Mouse (Mus musculus) macrophage (primary cell): ENCODE data around the gene Atp6v0c. TPM values are rescaled to one million over a fixed set of nuclear protein-coding genes. Genes with fewer than 3 reads are reported as not detected.

Experiments used
- H3K27ac ChIP-seq: fragments of 350-480 bp; formaldehyde crosslinking; 2 replicates; pipeline ENCODE4 v1.9.0; 2021
- H3K36me3 ChIP-seq: fragments of 350-480 bp; formaldehyde crosslinking; 2 replicates; pipeline ENCODE4 v1.9.0; 2021; ENCODE audit errors: inconsistent target
- H3K4me3 ChIP-seq: fragments of 350-480 bp; formaldehyde crosslinking; 2 replicates; pipeline ENCODE4 v1.9.0; 2021; ENCODE audit errors: inconsistent target
- H3K79me2 ChIP-seq: fragments of 350-480 bp; formaldehyde crosslinking; 2 replicates; pipeline ENCODE4 v1.9.0; 2021; ENCODE audit errors: inconsistent target
- WGBS: methylation state at CpG from one replicate; pipeline ENCODE4 v1.1.7; 2026; ENCODE audit warnings: inconsistent platforms; ENCODE audit not compliant: missing documents; 5-methylcytosine and 5-hydroxymethylcytosine counted together
- polyA plus RNA-seq: library from polyadenylated mRNA; stranded (reverse); fragments of 250-400 nt; gene quantifications from 3 replicates; pipeline ENCODE4 v1.2.4, GENCODE M21; 2018; ENCODE audit warnings: inconsistent platforms
- total RNA-seq, 78 experiments: library from RNA; depleted of rRNA; stranded (reverse); fragments of 250-400 nt; gene quantifications; 1 replicate in 9 of 78; 2 replicates in 24 of 78; 3 replicates in 43 of 78; 4 replicates in 2 of 78; pipeline ENCODE4 v1.2.4; 2018; ENCODE audit warnings: inconsistent platforms in 56 of 78

Gene Atp6v0c
- total RNA-seq (2018; cell fraction: chromatin; rRNA removed), result 100 to 1,000 TPM; 138 to 505 (median 301) TPM
- 1,000 to 10,000 TPM; 1,805 to 2,723 (median 2,167) TPM for total RNA-seq (2018; cell fraction: cytosol; rRNA removed)
- 1,000 to 10,000 TPM in 4 of 26 experiments, 100 to 1,000 TPM in 22; 281 to 1,066 (median 916) TPM for total RNA-seq (2018; cell fraction: nucleus; rRNA removed)
- polyA plus RNA-seq, result 1,634 to 2,526 TPM (median 2,187 TPM) in 3 replicates

GRCm38 (mm10) chr17:24169317-24170065, at the start of gene Atp6v0c:
Gene Atp6v0c, minus strand, starts transcription at chr17:24169702.
- Histone ChIP-seq H3K4me3 (peak within 1 kb of the TSS; percentile 94), H3K36me3 (peaks cover 12% of the 10 kb centered on the region; the same call in 1 of the 2 replicates), H3K27ac (peak within 1 kb of the TSS; percentile 97), H3K79me2 (peaks cover 56% of the 10 kb centered on the region)
- WGBS, result under 1% methylated on average over 53 of the region's 58 CpGs

GRCm38 (mm10) chr17:24216836-24217235, 47.3 kb upstream of the Atp6v0c start:
- Histone ChIP-seq H3K79me2 (peaks cover 9% of the 10 kb centered on the region; the same call in 1 of the 2 replicates), H3K36me3 (peaks cover 15% of the 10 kb centered on the region), H3K27ac (no peak overlapping the region), H3K4me3 (no peak overlapping the region)
- 77% methylated on average over 3 of the region's 4 CpGs for WGBS

- Histone ChIP-seq H3K27ac (no peak overlapping the region), H3K36me3 (peaks cover 15% of the 10 kb centered on the region), H3K79me2 (no peaks in the 10 kb centered on the region), H3K4me3 (no peak overlapping the region)
- WGBS, result 90% methylated on average over 5 of the region's 6 CpGs
Measured at GRCm38 (mm10) chr17:24213186-24213585, 43.7 kb upstream of the Atp6v0c start.

GRCm38 (mm10) chr17:24212441-24213018, 43.0 kb upstream of the Atp6v0c start:
- H3K36me3 ChIP-seq, result peaks cover 15% of the 10 kb centered on the region
- no peak overlapping the region for H3K4me3 ChIP-seq
- no peaks in the 10 kb centered on the region for H3K79me2 ChIP-seq
- no peak overlapping the region for H3K27ac ChIP-seq
- 49% methylated on average over 5 of the region's 5 CpGs for WGBS

- H3K27ac ChIP-seq, result no peak overlapping the region
- WGBS, result 15% methylated on average over 37 of the region's 37 CpGs
- H3K36me3 ChIP-seq, result peaks cover 15% of the 10 kb centered on the region
- H3K4me3 ChIP-seq, result no peak overlapping the region
- H3K79me2 ChIP-seq, result no peaks in the 10 kb centered on the region
Measured at GRCm38 (mm10) chr17:24211631-24212440, 42.3 kb upstream of the Atp6v0c start.

- H3K27ac ChIP-seq, result no peak overlapping the region
- no peaks in the 10 kb centered on the region for H3K79me2 ChIP-seq
- no peak overlapping the region for H3K4me3 ChIP-seq
- 85% methylated on average over 3 of the region's 3 CpGs for WGBS
- peaks cover 6% of the 10 kb centered on the region for H3K36me3 ChIP-seq
Measured at GRCm38 (mm10) chr17:24210591-24210990, 41.1 kb upstream of the Atp6v0c start.

GRCm38 (mm10) chr17:24209916-24210240, 40.4 kb upstream of the Atp6v0c start:
- 100% methylated on average over 3 of the region's 3 CpGs for WGBS
- H3K27ac ChIP-seq, result no peak overlapping the region
- H3K79me2 ChIP-seq, result peaks cover 3% of the 10 kb centered on the region
- H3K4me3 ChIP-seq, result no peak overlapping the region
- no peaks in the 10 kb centered on the region for H3K36me3 ChIP-seq

- Histone ChIP-seq H3K27ac (no peak within 1 kb of the TSS), H3K4me3 (no peak within 1 kb of the TSS), H3K79me2 (peaks cover 9% of the 10 kb centered on the region), H3K36me3 (no peaks in the 10 kb centered on the region)
- WGBS, result 23% methylated on average over 37 of the region's 43 CpGs
Measured at GRCm38 (mm10) chr17:24209043-24209915, 39.8 kb upstream of the Atp6v0c start, which contains the start of gene Ntn3. Gene Ntn3, minus strand, starts transcription at chr17:24209531.

GRCm38 (mm10) chr17:24208641-24209042, 39.1 kb upstream of the Atp6v0c start:
- WGBS, result 34% methylated on average over 29 of the region's 29 CpGs
- Histone ChIP-seq H3K4me3 (no peak overlapping the region), H3K79me2 (peaks cover 15% of the 10 kb centered on the region), H3K36me3 (no peaks in the 10 kb centered on the region), H3K27ac (no peak overlapping the region)

GRCm38 (mm10) chr17:24207768-24208640, 38.5 kb upstream of the Atp6v0c start:
- WGBS, result 95% methylated on average over 30 of the region's 34 CpGs
- no peaks in the 10 kb centered on the region for H3K36me3 ChIP-seq
- no peak overlapping the region for H3K4me3 ChIP-seq
- peaks cover 22% of the 10 kb centered on the region for H3K79me2 ChIP-seq
- no peak overlapping the region for H3K27ac ChIP-seq

- Histone ChIP-seq H3K79me2 (peaks cover 35% of the 10 kb centered on the region), H3K4me3 (peak overlapping the region; percentile 25; the same call in 1 of the 2 replicates), H3K27ac (no peak overlapping the region), H3K36me3 (no peaks in the 10 kb centered on the region)
- WGBS, result 12% methylated on average over 49 of the region's 62 CpGs
Measured at GRCm38 (mm10) chr17:24206451-24207351, 37.2 kb upstream of the Atp6v0c start.

GRCm38 (mm10) chr17:24205908-24206361, 36.4 kb upstream of the Atp6v0c start:
- peak overlapping the region; percentile 39 for H3K27ac ChIP-seq

More at GRCm38 (mm10) chr17:24205908-24206361, 36.4 kb upstream of the Atp6v0c start:
- H3K4me3 ChIP-seq, result peak overlapping the region; percentile 25
- H3K79me2 ChIP-seq, result peaks cover 42% of the 10 kb centered on the region
- no peaks in the 10 kb centered on the region for H3K36me3 ChIP-seq
- WGBS, result 9% methylated on average over 15 of the region's 15 CpGs
